Mouse (Mus musculus): Measurements from ENCODE around the gene Meis1. TPM values are rescaled to one million over a fixed set of nuclear protein-coding genes. Genes with fewer than 3 reads are reported as not detected.

Gene Meis1
- total RNA-seq, 1 experiment: 6.2 TPM

- H3K9ac ChIP-seq (ENCODE audit: insufficient read depth, low read depth, low read length, poor library complexity, severe bottlenecking): no peak overlapping the region
- H3K4me3 ChIP-seq (ENCODE audit: insufficient read depth in 1 of 2, low read depth in 1 of 2, low read length in 2 of 2, poor library complexity in 1 of 2, severe bottlenecking in 1 of 2): no peak overlapping the region
- no peak overlapping the region for H3K27ac ChIP-seq (ENCODE audit: insufficient read depth, low read depth, low read length, poor library complexity, severe bottlenecking)
- no peaks in the 10 kb centered on the region for H3K4me1 ChIP-seq (ENCODE audit: control insufficient read depth in 2 of 2, insufficient read depth in 2 of 2, low read length in 2 of 2, poor library complexity in 1 of 2)
- in situ Hi-C loops (cut with MboI; ENCODE audit: low sequenced_read_pairs in 2 of 2, unreplicated experiment in 2 of 2): no loop called here
- no peak for TF ChIP-seq CHD2 (IDR thresholded peaks at IDR 0.05; ENCODE audit: low read depth, low read length)
- no peak for TF ChIP-seq MAFK (IDR thresholded peaks at IDR 0.05; ENCODE audit: insufficient read depth, low read depth, low read length)
- no peak for DNase-seq (ENCODE audit: low read depth, low spot score)
- H3K36me3 ChIP-seq (ENCODE audit: control insufficient read depth, insufficient read depth, low read length, poor library complexity, severe bottlenecking): no peaks in the 10 kb centered on the region
- H3K9me3 ChIP-seq (ENCODE audit: control insufficient read depth, insufficient read depth, low read depth, low read length): no peaks in the 10 kb centered on the region
Observed at GRCm38 (mm10) chr11:18850772-18851171, 168.0 kb downstream of the Meis1 start.

DNA sequence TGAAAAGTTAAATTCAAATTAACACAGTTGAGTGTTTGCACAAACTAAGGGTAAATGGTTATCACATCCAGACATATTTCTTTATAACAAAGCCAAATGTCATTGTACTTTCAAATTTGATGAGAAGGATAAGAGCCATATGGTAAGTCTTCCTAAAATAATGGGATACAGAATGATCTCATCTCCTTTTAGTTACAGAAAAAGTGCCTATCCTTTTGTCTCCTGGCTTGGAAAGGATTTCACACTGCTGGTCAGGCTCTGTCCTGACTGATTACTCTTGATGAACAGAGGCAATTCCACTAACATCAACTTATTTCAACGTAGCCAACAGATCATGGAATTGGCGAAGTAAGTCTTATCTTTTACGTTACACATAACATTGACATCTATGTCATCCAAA lies 171.1 kb downstream of the Meis1 start:
- TF ChIP-seq ZNF384 (IDR thresholded peaks at IDR 0.05; ENCODE audit: low read depth, low read length): no peak
- H3K9ac ChIP-seq (ENCODE audit: insufficient read depth, low read depth, low read length, poor library complexity, severe bottlenecking): no peak overlapping the region
- in situ Hi-C loops (cut with MboI; ENCODE audit: low sequenced_read_pairs in 2 of 2, unreplicated experiment in 2 of 2): no loop called here
- DNase-seq (ENCODE audit: low read depth, low spot score): no peak
- H3K4me1 ChIP-seq (ENCODE audit: control insufficient read depth in 2 of 2, insufficient read depth in 2 of 2, low read length in 2 of 2, poor library complexity in 1 of 2): no peaks in the 10 kb centered on the region
- no peaks in the 10 kb centered on the region for H3K36me3 ChIP-seq (ENCODE audit: control insufficient read depth, insufficient read depth, low read length, poor library complexity, severe bottlenecking)
- H3K27ac ChIP-seq (ENCODE audit: insufficient read depth, low read depth, low read length, poor library complexity, severe bottlenecking): no peak overlapping the region
- H3K4me3 ChIP-seq (ENCODE audit: insufficient read depth in 1 of 2, low read depth in 1 of 2, low read length in 2 of 2, poor library complexity in 1 of 2, severe bottlenecking in 1 of 2): no peak overlapping the region
- no peaks in the 10 kb centered on the region for H3K9me3 ChIP-seq (ENCODE audit: control insufficient read depth, insufficient read depth, low read depth, low read length)

DNA sequence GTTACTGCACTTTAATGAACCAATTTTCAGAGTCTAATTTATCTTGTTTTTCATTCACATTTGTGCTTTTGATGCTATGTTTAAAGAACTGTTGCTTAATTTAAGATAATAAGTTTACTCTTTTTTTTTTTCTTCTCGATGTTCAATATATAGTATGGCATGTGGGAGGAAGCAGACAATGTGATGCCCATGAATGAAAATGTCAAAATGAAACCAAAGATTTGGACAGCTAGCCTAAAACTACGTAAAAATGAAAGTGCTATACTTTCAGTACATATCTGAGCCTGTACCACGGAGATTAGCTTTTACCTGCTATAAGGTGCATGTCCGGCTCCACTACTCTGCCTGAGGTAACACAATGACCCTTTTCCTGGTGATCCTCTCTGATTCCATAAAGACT lies 172.3 kb downstream of the Meis1 start:
- DNase-seq (ENCODE audit: low read depth, low spot score): no peak
- Histone ChIP-seq H3K9ac (ENCODE audit: insufficient read depth, low read depth, low read length, poor library complexity, severe bottlenecking) (no peak overlapping the region), H3K36me3 (ENCODE audit: control insufficient read depth, insufficient read depth, low read length, poor library complexity, severe bottlenecking) (no peaks in the 10 kb centered on the region), H3K4me3 (ENCODE audit: insufficient read depth in 1 of 2, low read depth in 1 of 2, low read length in 2 of 2, poor library complexity in 1 of 2, severe bottlenecking in 1 of 2) (no peak overlapping the region), H3K9me3 (ENCODE audit: control insufficient read depth, insufficient read depth, low read depth, low read length) (no peaks in the 10 kb centered on the region), H3K27ac (ENCODE audit: insufficient read depth, low read depth, low read length, poor library complexity, severe bottlenecking) (no peak overlapping the region), H3K4me1 (ENCODE audit: control insufficient read depth in 2 of 2, insufficient read depth in 2 of 2, low read length in 2 of 2, poor library complexity in 1 of 2) (no peaks in the 10 kb centered on the region)
- TF ChIP-seq ZC3H11A (IDR thresholded peaks at IDR 0.05; ENCODE audit: borderline replicate concordance, low read depth, low read length) (no peak), CHD2 (IDR thresholded peaks at IDR 0.05; ENCODE audit: low read depth, low read length) (no peak), MAFK (IDR thresholded peaks at IDR 0.05; ENCODE audit: insufficient read depth, low read depth, low read length) (no peak), ZNF384 (IDR thresholded peaks at IDR 0.05; ENCODE audit: low read depth, low read length) (no peak), HCFC1 (IDR thresholded peaks at IDR 0.05; ENCODE audit: borderline replicate concordance, insufficient read depth, low read length) (no peak)
- in situ Hi-C loops (cut with MboI; ENCODE audit: low sequenced_read_pairs in 2 of 2, unreplicated experiment in 2 of 2): no loop called here

- Histone ChIP-seq H3K9ac (ENCODE audit: insufficient read depth, low read depth, low read length, poor library complexity, severe bottlenecking) (no peak overlapping the region), H3K27ac (ENCODE audit: insufficient read depth, low read depth, low read length, poor library complexity, severe bottlenecking) (no peak overlapping the region), H3K36me3 (ENCODE audit: control insufficient read depth, insufficient read depth, low read length, poor library complexity, severe bottlenecking) (no peaks in the 10 kb centered on the region), H3K4me1 (ENCODE audit: control insufficient read depth in 2 of 2, insufficient read depth in 2 of 2, low read length in 2 of 2, poor library complexity in 1 of 2) (no peaks in the 10 kb centered on the region), H3K4me3 (ENCODE audit: insufficient read depth in 1 of 2, low read depth in 1 of 2, low read length in 2 of 2, poor library complexity in 1 of 2, severe bottlenecking in 1 of 2) (no peak overlapping the region), H3K9me3 (ENCODE audit: control insufficient read depth, insufficient read depth, low read depth, low read length) (no peaks in the 10 kb centered on the region)
- in situ Hi-C loops (cut with MboI; ENCODE audit: low sequenced_read_pairs in 2 of 2, unreplicated experiment in 2 of 2): no loop called here
- TF ChIP-seq ZNF384 (IDR thresholded peaks at IDR 0.05; ENCODE audit: low read depth, low read length): no peak
- TF ChIP-seq CHD2 (IDR thresholded peaks at IDR 0.05; ENCODE audit: low read depth, low read length): no peak
- TF ChIP-seq HCFC1 (IDR thresholded peaks at IDR 0.05; ENCODE audit: borderline replicate concordance, insufficient read depth, low read length): no peak
- no peak for TF ChIP-seq ZC3H11A (IDR thresholded peaks at IDR 0.05; ENCODE audit: borderline replicate concordance, low read depth, low read length)
- TF ChIP-seq MAFK (IDR thresholded peaks at IDR 0.05; ENCODE audit: insufficient read depth, low read depth, low read length): no peak
- no peak for DNase-seq (ENCODE audit: low read depth, low spot score)
Observed at GRCm38 (mm10) chr11:18845900-18846299, 172.9 kb downstream of the Meis1 start.

DNA sequence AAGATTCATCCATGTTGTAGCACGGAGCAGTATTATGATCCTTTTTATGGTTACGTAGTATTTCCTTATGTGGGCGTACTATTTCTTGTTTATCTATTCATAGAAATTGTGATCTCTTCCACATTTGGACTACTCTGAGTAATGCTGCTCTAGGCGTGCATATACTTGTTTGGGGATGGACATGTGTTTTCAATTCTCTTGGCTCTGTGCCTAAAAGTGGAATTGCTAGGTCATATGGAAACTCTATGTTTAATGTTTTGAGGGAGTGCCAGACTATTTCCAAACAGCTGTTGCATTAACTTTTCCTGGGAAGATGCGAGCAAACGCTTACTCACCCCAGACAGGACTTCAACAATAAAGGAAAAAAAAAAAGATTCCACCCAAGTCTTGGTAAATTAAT lies 173.3 kb downstream of the Meis1 start:
- no peak overlapping the region for H3K27ac ChIP-seq (ENCODE audit: insufficient read depth, low read depth, low read length, poor library complexity, severe bottlenecking)
- no peaks in the 10 kb centered on the region for H3K4me1 ChIP-seq (ENCODE audit: control insufficient read depth in 2 of 2, insufficient read depth in 2 of 2, low read length in 2 of 2, poor library complexity in 1 of 2)
- TF ChIP-seq ZNF384 (IDR thresholded peaks at IDR 0.05; ENCODE audit: low read depth, low read length): no peak
- no peak for TF ChIP-seq ZC3H11A (IDR thresholded peaks at IDR 0.05; ENCODE audit: borderline replicate concordance, low read depth, low read length)
- no peak for TF ChIP-seq HCFC1 (IDR thresholded peaks at IDR 0.05; ENCODE audit: borderline replicate concordance, insufficient read depth, low read length)
- no peak for TF ChIP-seq CHD2 (IDR thresholded peaks at IDR 0.05; ENCODE audit: low read depth, low read length)
- TF ChIP-seq MAFK (IDR thresholded peaks at IDR 0.05; ENCODE audit: insufficient read depth, low read depth, low read length): no peak
- H3K4me3 ChIP-seq (ENCODE audit: insufficient read depth in 1 of 2, low read depth in 1 of 2, low read length in 2 of 2, poor library complexity in 1 of 2, severe bottlenecking in 1 of 2): no peak overlapping the region
- no peaks in the 10 kb centered on the region for H3K36me3 ChIP-seq (ENCODE audit: control insufficient read depth, insufficient read depth, low read length, poor library complexity, severe bottlenecking)
- DNase-seq (ENCODE audit: low read depth, low spot score): no peak
- H3K9me3 ChIP-seq (ENCODE audit: control insufficient read depth, insufficient read depth, low read depth, low read length): no peaks in the 10 kb centered on the region
- no peak overlapping the region for H3K9ac ChIP-seq (ENCODE audit: insufficient read depth, low read depth, low read length, poor library complexity, severe bottlenecking)
- in situ Hi-C loops (cut with MboI; ENCODE audit: low sequenced_read_pairs in 2 of 2, unreplicated experiment in 2 of 2): no loop called here

All from ES-E14 (cell line).